Mouse (Mus musculus) kidney, embryonic 16.5 days (tissue): Measurements from ENCODE around the gene Nkx1-2. TPM values are rescaled to one million over a fixed set of nuclear protein-coding genes. Genes with fewer than 3 reads are reported as not detected.

Source experiments
- ATAC-seq: fragments of 200-750 bp; cut with Nextera tagmentation; 2 replicates; pipeline ENCODE4 v1.8.0; 2017; ENCODE audit warnings: moderate TSS enrichment; ENCODE audit not compliant: low FRiP score, low TSS enrichment
- H3K27ac ChIP-seq: fragments of 300-500 bp; sonication (generic); 2 replicates; pipeline ENCODE4 v1.5.1; 2014; ENCODE audit warnings: low read length
- H3K27me3 ChIP-seq: fragments of 300-500 bp; sonication (generic); 2 replicates; pipeline ENCODE4 v1.6.1; 2014; ENCODE audit warnings: low read length, control low read depth, mixed read lengths; ENCODE audit not compliant: insufficient read depth
- H3K36me3 ChIP-seq: fragments of 300-500 bp; sonication (generic); 2 replicates; pipeline ENCODE4 v1.6.1; 2014; ENCODE audit warnings: low read length, control low read depth, mixed read lengths; ENCODE audit not compliant: insufficient read depth
- H3K4me1 ChIP-seq: fragments of 300-500 bp; sonication (generic); 2 replicates; pipeline ENCODE4 v1.6.1; 2014; ENCODE audit warnings: low read length, control low read depth, mixed read lengths; ENCODE audit not compliant: insufficient read depth
- H3K4me2 ChIP-seq: fragments of 300-500 bp; sonication (generic); replicated peaks from 2 replicates; pipeline ENCODE4 v1.6.1; 2014; ENCODE audit warnings: low read depth, low read length
- H3K4me3 ChIP-seq: fragments of 300-500 bp; sonication (generic); 2 replicates; pipeline ENCODE4 v1.5.1; 2014; ENCODE audit warnings: mild to moderate bottlenecking, low read length
- H3K9ac ChIP-seq: fragments of 300-500 bp; sonication (generic); replicated peaks from 2 replicates; pipeline ENCODE4 v1.6.1; 2014; ENCODE audit warnings: low read length
- H3K9me3 ChIP-seq: fragments of 300-500 bp; sonication (generic); 2 replicates; pipeline ENCODE4 v1.6.1; 2016; ENCODE audit warnings: low read length, control low read depth
- WGBS: fragments of 180-500 bp; shearing (Covaris S2); extraction: QIAGEN DNeasy Blood & Tissue Kit; methylation state at CpG from one replicate; pipeline ENCODE4 v1.1.7; 2014; 5-methylcytosine and 5-hydroxymethylcytosine counted together
- polyA plus RNA-seq: library from polyadenylated mRNA; unstranded; fragments of >200 nt; fragmentation: Nextera tagmentation; extraction: Ambion mirVana; gene quantifications from 2 replicates; pipeline ENCODE4 v1.2.1, GENCODE M21; 2015

The Nkx1-2 gene
- polyA plus RNA-seq, 1 experiment from 2014 or later = not detected

DNA sequence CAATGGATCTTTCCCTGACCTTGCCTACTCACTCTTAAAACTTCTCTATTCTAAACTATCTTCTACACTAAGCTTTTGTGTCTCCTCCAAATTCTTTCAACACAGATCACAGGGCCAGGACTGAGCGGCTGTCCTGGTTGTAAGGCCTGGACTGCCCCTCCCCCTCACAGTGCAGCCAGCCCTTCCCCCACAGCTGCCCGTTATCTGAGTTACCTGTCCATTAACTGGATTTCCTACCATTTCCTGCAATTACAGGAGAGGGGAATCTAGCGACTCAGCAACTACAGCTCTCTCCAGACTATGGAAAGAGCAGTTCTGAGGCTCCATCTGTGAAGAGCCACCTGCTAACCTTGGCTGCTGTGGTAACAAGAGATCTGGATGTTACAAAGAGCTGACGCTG, 43.5 kb downstream of the Nkx1-2 start:
- Histone ChIP-seq H3K27me3 (no peaks in the 10 kb centered on the region), H3K9me3 (no peaks in the 10 kb centered on the region), H3K4me3 (no peak overlapping the region), H3K4me1 (no peaks in the 10 kb centered on the region; the same call in 1 of the 2 replicates), H3K36me3 (peaks cover 30% of the 10 kb centered on the region), H3K4me2 (no peak overlapping the region), H3K27ac (no peak overlapping the region), H3K9ac (no peak overlapping the region)
- WGBS = 31% methylated on average over 4 of the region's 4 CpGs
- no peak for ATAC-seq

DNA sequence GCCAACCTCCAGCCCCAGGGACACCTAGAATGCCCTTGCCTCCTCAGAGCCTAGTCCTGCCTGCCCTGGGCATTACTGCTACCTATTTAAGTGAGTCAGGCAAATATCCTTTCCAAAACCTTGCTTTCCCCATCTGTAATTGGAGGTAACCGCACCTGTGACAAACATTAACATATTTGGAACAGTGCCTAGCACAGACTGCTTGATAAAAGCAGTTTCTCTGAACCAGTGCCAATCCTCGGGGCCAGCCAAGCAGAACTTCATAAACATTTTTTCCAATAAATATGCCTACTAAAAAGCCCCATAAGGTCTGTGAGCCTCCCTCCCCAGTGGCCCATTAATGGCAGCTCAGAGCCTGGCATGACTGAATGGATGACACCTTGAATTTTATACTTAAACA, 45.3 kb downstream of the Nkx1-2 start:
- Histone ChIP-seq H3K9ac (no peak overlapping the region), H3K4me1 (no peaks in the 10 kb centered on the region), H3K36me3 (peaks cover 18% of the 10 kb centered on the region), H3K27ac (peak overlapping the region; percentile 24; the same call in 1 of the 2 replicates), H3K4me3 (no peak overlapping the region), H3K9me3 (no peaks in the 10 kb centered on the region), H3K27me3 (no peaks in the 10 kb centered on the region), H3K4me2 (no peak overlapping the region)
- 50% methylated on average over 2 of the region's 2 CpGs for WGBS
- no peak for ATAC-seq

DNA sequence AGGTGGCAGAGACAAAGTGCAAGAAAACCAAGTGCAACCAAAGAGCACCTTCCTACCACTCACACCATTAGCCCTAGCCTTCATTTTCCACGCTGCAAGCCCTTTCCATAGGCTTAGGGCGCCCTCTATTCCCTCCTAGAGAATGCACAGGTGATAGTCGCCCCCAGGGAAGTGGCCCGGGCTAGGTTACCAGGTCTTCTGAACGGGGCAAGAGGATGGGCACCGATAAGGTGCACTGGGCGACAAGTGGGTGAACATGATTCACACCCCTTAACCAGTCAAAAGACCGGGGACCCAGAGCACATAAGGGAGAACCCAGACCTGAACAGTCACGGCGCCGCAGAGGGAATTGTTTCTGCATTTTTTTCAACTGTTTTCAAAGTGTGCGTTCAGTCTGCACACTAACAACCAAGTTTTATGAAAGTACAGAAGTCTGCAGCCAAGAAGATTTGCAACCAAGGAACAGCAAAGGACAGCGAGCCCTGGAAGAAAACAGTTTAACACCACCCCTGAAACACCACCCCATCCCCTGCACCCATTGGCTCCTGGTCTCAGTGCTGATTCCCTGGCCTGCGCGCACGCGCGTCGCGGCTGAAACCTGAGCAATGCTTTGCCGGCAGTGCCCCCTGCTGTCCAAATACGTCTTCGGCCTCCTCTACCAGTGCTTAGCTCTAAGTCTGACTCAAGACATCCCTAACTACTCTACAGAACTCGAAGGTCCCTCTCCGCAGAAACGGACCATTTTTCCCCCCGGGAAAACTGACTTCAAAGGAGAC, 47.9 kb downstream of the Nkx1-2 start:
- H3K4me2 ChIP-seq = peak overlapping the region; percentile 74
- no peaks in the 10 kb centered on the region for H3K27me3 ChIP-seq
- H3K9ac ChIP-seq = peak overlapping the region; percentile 64
- peak; percentile 97 for ATAC-seq
- under 1% methylated on average over 27 of the region's 27 CpGs for WGBS
- H3K4me3 ChIP-seq = peak overlapping the region; percentile 52
- no peaks in the 10 kb centered on the region for H3K4me1 ChIP-seq
- H3K27ac ChIP-seq = peak overlapping the region; percentile 50; the same call in 1 of the 2 replicates
- H3K36me3 ChIP-seq = no peaks in the 10 kb centered on the region
- H3K9me3 ChIP-seq = no peaks in the 10 kb centered on the region

DNA sequence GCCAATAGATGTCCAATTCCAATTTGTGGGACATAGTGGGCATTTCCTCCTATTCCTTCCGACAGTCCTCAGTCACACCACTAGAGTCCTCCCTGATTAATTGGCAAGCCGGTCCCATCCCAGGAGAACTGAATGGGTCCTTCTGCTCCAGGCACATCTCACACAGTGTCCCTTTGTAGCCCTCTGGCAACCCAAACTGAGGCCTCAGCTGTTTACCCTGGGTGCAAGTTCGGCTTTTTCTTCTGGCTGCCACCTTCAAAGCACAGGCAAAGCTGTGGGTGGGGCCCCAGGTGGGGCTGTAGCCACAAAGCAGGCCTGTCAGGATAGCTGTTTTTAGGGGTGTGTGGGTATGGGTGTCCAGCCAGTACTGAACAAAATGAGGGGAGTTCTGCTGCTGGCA, 52.3 kb downstream of the Nkx1-2 start:
- WGBS = 96% methylated on average over 3 of the region's 3 CpGs
- no peaks in the 10 kb centered on the region for H3K9me3 ChIP-seq

More for the DNA sequence above, 52.3 kb downstream of the Nkx1-2 start:
- no peak overlapping the region for H3K4me3 ChIP-seq
- no peaks in the 10 kb centered on the region for H3K4me1 ChIP-seq
- H3K9ac ChIP-seq = no peak overlapping the region
- no peaks in the 10 kb centered on the region for H3K27me3 ChIP-seq
- H3K27ac ChIP-seq = no peak overlapping the region
- no peak overlapping the region for H3K4me2 ChIP-seq
- no peaks in the 10 kb centered on the region for H3K36me3 ChIP-seq
- ATAC-seq = no peak

Other genes starting within 250 kb of the Nkx1-2 start
- gene Oat, start 23.2 kb downstream of the Nkx1-2 start, polyA plus RNA-seq = 172 and 186 TPM in 2 replicates
- gene Lhpp, start 11.0 kb upstream of the Nkx1-2 start, polyA plus RNA-seq = 23.1 and 24.3 TPM in 2 replicates
- gene Fam53b, start 214.2 kb upstream of the Nkx1-2 start, polyA plus RNA-seq = 22.5 and 23.3 TPM in 2 replicates